Mouse (Mus musculus): ENCODE results near the gene Slc39a8. TPM values are rescaled to one million over a fixed set of nuclear protein-coding genes. Genes with fewer than 3 reads are reported as not detected.
A peak's percentile ranks its signal among the peaks of the same experiment; 100 is the strongest.

The Slc39a8 gene
- total and polyA plus RNA-seq, 3 experiments, result 19.8 to 21.5 TPM; not detected in 1

- Histone ChIP-seq H3K79me2 (ENCODE audit: control insufficient read depth, insufficient read depth, low read length, poor library complexity) (peaks cover 2% of the 10 kb centered on the region; the same call in 1 of the 2 replicates), H3K9me3 (replicated peaks; ENCODE audit: insufficient read depth, low read length) (no peaks in the 10 kb centered on the region), H3K9ac (ENCODE audit: control insufficient read depth, low read depth, low read length, poor library complexity, severe bottlenecking) (peak overlapping the region; percentile 81), H3K36me3 (ENCODE audit: control insufficient read depth in 1 of 2, insufficient read depth in 2 of 2, low read length in 2 of 2) (peaks cover 0 to 22% of the 10 kb centered on the region in 2 experiments; a peak in 2 of 4 replicates), H3K4me3 (ENCODE audit: control insufficient read depth in 1 of 2, insufficient read depth in 1 of 2, low read depth in 2 of 2, low read length in 2 of 2) (peak overlapping the region; percentile 65), H3K27ac (ENCODE audit: control insufficient read depth, low read depth, low read length) (peak overlapping the region; percentile 92), H3K4me1 (ENCODE audit: control insufficient read depth in 1 of 2, insufficient read depth in 2 of 2, low read length in 2 of 2) (peaks cover 8 to 9% of the 10 kb centered on the region in 2 experiments; a peak in 3 of 4 replicates), H3K27me3 (ENCODE audit: control insufficient read depth in 1 of 2, insufficient read depth in 2 of 2, low read length in 2 of 2) (no peaks in the 10 kb centered on the region)
- DNase-seq (ENCODE audit: low read depth, low spot score), result peak; percentile 90
- TF ChIP-seq POLR2AphosphoS5 (IDR thresholded peaks at IDR 0.05; ENCODE audit: borderline replicate concordance, low read depth, low read length), result no peak
- TF ChIP-seq NRF1 (IDR thresholded peaks at IDR 0.05; ENCODE audit: insufficient read depth, low read depth, low read length, poor library complexity, severe bottlenecking), result no peak
- no peak for TF ChIP-seq BHLHE40 (IDR thresholded peaks at IDR 0.05; ENCODE audit: borderline replicate concordance, low read depth, low read length)
- 0 out of 2 replicates have a peak, but pooled peaks have one; percentile 42 for TF ChIP-seq NELFE (IDR thresholded peaks at IDR 0.05; ENCODE audit: low read depth, low read length)
- no peak for TF ChIP-seq E2F4 (IDR thresholded peaks at IDR 0.05; ENCODE audit: borderline replicate concordance, low read depth, low read length)
- TF ChIP-seq ZNF384 (IDR thresholded peaks at IDR 0.05; ENCODE audit: low read depth, low read length), result no peak
- no peak for TF ChIP-seq RAD21 (IDR thresholded peaks at IDR 0.05; ENCODE audit: low read depth, low read length)
- TF ChIP-seq USF2 (IDR thresholded peaks at IDR 0.05; ENCODE audit: borderline replicate concordance in 1 of 2, insufficient read depth in 1 of 2, low read depth in 1 of 2, low read length in 2 of 2), result no peak
- TF ChIP-seq SMC3 (IDR thresholded peaks at IDR 0.05; ENCODE audit: low read depth, low read length), result no peak
- no peak for TF ChIP-seq UBTF (IDR thresholded peaks at IDR 0.05; ENCODE audit: borderline replicate concordance, insufficient read depth, low read depth, low read length)
- peak; percentile 24; the same call in 1 of the 2 replicates for TF ChIP-seq GATA1 (IDR thresholded peaks at IDR 0.05; ENCODE audit: low read depth, low read length)
- peak; percentile 70; the same call in 1 of the 2 replicates for TF ChIP-seq MAZ (IDR thresholded peaks at IDR 0.05; ENCODE audit: low read depth, low read length)
- no peak for TF ChIP-seq USF1 (IDR thresholded peaks at IDR 0.05; ENCODE audit: low read depth, low read length)
- no peak for TF ChIP-seq MAFK (IDR thresholded peaks at IDR 0.05; ENCODE audit: borderline replicate concordance, low read depth, low read length)
- 0 out of 2 replicates have a peak, but pooled peaks have one; percentile 23 for TF ChIP-seq RCOR1 (IDR thresholded peaks at IDR 0.05; ENCODE audit: low read depth, low read length)
- TF ChIP-seq TCF12 (IDR thresholded peaks at IDR 0.05; ENCODE audit: low read depth, low read length), result no peak; the same call in 1 of the 2 replicates
- no peak for TF ChIP-seq SIN3A (IDR thresholded peaks at IDR 0.05; ENCODE audit: low read length)
- no peak for TF ChIP-seq ETS1 (IDR thresholded peaks at IDR 0.05; ENCODE audit: low read depth, low read length)
- no peak for TF ChIP-seq KAT2A (conservative IDR thresholded peaks at IDR 0.05; ENCODE audit: low read depth, low read length)
- peak; percentile 41 to 56; a peak in 2 of 4 replicates for TF ChIP-seq POLR2A (IDR thresholded peaks at IDR 0.05; ENCODE audit: control insufficient read depth in 1 of 2, insufficient read depth in 1 of 2, low read depth in 1 of 2, low read length in 2 of 2, poor library complexity in 1 of 2)
- TF ChIP-seq TBP (IDR thresholded peaks at IDR 0.05; ENCODE audit: low read depth, low read length), result peak; percentile 21
- TF ChIP-seq MEF2A (IDR thresholded peaks at IDR 0.05; ENCODE audit: extremely low read depth, insufficient replicate concordance, low read depth, low read length, poor library complexity, severe bottlenecking), result no peak
- TF ChIP-seq POLR2AphosphoS2 (IDR thresholded peaks at IDR 0.05; ENCODE audit: low read length), result no peak
- peak; percentile 60 for TF ChIP-seq TAL1 (IDR thresholded peaks at IDR 0.05; ENCODE audit: low read length)
- TF ChIP-seq CHD2 (IDR thresholded peaks at IDR 0.05; ENCODE audit: low read length), result no peak
- TF ChIP-seq ZMIZ1 (IDR thresholded peaks at IDR 0.05; ENCODE audit: low read depth, low read length), result 0 out of 2 replicates have a peak, but pooled peaks have one; percentile 56
- TF ChIP-seq JUND (IDR thresholded peaks at IDR 0.05; ENCODE audit: low read depth, low read length), result no peak
- no peak for TF ChIP-seq ELF1 (IDR thresholded peaks at IDR 0.05; ENCODE audit: low read depth, low read length)
- no peak; the same call in 1 of the 2 replicates for TF ChIP-seq HCFC1 (IDR thresholded peaks at IDR 0.05; ENCODE audit: low read depth, low read length)
- TF ChIP-seq MXI1 (IDR thresholded peaks at IDR 0.05; ENCODE audit: low read depth, low read length), result 0 out of 2 replicates have a peak, but pooled peaks have one; percentile 12
- TF ChIP-seq ZKSCAN1 (IDR thresholded peaks at IDR 0.05; ENCODE audit: low read depth, low read length), result no peak
- TF ChIP-seq MYC (IDR thresholded peaks at IDR 0.05; ENCODE audit: low read depth, low read length), result 0 out of 2 replicates have a peak, but pooled peaks have one; percentile 10
- TF ChIP-seq EP300 (IDR thresholded peaks at IDR 0.05; ENCODE audit: low read depth in 1 of 2, low read length in 2 of 2), result peak in 1 of 2 experiments; percentile 51; a peak in 2 of 4 replicates
- TF ChIP-seq GABPA (IDR thresholded peaks at IDR 0.05; ENCODE audit: low read depth, low read length), result no peak
These were observed 940 bp downstream of the Slc39a8 start for GRCm38 (mm10) chr3:135825754-135826683.
